Mouse (Mus musculus) A20 (cell line): ENCODE measurements around the gene Aqp11.

Experiments
- DNase-seq: peaks from one replicate; pipeline ENCODE4 v3.0.0-alpha.2; 2011; ENCODE audit warnings: low read depth, low spot score

Gene Aqp11

DNA sequence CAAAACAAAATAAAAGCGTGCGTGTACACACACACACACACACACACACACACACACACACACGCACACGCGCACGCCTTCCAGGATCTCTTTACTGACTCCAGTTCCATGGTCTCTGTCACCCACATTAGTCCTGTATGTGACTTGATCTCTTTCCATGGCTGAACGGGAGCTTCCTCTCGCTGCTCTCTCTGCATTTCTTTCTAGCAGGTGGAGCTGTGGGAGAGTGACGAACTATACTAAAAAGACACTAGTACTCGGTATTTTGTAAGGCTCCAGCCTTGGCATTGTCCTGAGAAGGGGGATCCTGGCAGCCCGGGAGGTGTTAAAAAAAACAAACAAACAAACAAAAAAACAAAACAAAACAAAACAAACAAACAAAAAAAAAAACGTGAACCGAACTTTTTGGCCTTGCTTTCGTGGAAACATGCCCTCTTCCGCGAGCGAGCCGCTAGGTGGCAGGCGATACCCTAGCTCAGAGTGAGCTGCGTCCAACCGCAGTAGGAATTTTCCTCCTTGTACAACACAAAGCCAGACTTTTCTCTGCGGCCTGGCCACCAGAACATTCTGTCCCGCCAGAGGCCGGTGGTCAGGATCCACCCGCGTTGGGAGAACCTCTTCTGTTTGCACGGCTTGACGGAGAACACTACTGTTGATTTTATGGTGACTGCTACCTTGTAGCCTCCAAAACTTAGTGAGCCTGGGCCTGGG lies 9.9 kb upstream of the Aqp11 start:
- DNase-seq: peak; percentile 78

DNA sequence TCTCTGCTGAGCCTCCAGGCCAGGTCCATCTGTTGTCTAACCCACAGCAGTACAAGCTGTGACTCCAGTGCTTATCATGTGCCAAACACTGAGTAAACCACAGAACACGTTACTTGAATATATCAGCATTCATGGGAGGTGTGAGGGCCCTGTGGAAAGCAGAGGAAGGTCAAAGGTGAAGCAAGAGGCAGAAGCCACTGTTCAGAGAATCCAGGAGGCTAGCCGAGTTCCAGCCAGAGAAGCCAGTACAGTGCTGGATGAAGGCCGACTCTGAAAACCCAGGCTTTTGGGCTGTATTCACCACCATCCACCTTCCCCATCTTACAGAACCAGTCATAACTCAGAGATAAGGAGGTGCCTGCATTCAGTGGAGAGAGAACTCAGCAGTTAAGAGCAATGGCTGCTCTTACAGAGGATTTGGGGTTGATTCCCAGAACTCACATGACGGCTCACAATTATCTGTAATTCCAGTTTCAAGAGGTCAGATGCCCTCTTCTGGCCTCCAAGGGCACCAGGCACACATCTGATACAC lies 9.2 kb upstream of the Aqp11 start:
- no peak for DNase-seq

DNA sequence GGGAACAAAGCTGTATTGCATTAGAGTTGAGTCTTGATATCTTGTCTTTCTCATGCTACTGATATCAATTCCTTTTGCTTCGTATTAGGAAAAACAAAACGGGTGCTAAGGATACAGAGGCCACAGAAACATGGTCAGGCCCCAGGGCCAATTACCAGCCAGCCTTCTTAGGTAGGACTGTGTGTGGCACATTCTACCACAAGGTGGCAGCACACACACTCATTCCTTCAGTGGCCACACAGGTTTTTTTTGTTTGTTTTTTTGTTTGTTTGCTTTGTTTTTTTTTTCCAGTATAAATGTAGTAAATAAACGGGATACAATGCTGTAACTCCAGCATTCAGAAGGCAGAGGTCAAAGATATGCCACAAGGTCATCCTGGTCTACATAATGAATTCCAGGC lies 7.2 kb upstream of the Aqp11 start:
- peak; percentile 66 for DNase-seq

DNA sequence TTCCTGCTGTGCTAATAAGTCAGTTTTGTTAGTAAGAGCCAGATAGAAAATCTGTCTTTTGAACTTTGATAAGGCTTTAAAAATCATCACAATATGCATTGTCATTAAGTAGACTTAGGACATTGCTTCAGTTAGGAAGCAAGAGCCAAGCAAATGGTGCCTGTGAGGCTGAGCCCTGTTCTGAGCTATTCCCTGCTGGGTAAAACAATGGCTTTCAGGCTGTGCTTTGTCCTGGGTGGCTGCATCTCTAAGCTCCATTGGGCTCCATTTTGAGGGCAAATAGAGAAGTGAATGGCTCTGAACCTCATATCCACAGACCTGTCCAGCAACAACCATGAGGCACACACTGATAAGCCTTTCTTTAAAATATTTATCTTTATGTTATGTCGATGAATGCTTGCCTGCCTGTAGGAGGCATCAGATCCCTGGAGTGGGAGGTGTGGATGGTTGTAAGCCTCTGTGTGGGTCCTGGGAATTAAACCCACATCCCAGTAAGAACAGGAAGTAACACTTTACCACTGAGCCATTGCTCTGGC lies 3.7 kb upstream of the Aqp11 start:
- no peak for DNase-seq

DNA sequence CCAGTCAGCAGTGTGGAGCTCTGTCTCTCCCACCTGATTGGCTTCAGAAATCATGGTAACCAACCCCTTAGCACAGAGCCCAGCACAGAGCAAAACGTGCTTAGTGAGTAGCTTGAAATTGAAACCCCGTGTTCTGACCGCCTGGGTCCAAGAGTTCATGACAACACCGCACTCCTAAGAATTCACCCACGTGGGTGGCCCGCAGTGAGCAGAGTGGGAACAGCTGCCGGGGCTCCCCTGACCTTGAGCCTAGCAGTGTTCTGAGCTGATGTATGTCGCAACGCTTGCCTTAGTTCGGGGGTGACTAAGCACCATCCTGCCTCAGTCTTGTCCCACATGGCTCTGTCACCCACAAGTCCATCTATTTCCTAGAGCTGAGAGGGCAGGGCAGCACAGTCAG lies 2.9 kb upstream of the Aqp11 start:
- no peak for DNase-seq

DNA sequence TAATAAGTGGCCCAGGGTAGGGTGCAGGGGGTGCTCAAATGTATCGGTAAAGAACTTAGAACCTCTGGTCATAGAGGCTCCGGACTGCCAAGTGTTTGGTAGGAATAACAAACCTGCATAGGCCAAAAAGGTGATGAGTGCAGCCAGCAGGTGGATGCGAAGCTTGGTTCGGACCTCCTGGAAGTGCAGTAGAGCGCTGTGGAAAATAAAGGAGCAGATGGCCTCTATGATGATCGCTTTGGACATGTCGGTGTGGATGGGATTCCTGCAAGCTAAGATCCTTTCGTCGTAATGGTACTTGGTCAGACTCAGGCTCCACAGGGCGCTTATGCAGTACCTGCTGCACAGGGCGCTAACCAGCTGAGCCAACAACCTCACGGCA lies 842 bp downstream of the Aqp11 start:
- no peak for DNase-seq

DNA sequence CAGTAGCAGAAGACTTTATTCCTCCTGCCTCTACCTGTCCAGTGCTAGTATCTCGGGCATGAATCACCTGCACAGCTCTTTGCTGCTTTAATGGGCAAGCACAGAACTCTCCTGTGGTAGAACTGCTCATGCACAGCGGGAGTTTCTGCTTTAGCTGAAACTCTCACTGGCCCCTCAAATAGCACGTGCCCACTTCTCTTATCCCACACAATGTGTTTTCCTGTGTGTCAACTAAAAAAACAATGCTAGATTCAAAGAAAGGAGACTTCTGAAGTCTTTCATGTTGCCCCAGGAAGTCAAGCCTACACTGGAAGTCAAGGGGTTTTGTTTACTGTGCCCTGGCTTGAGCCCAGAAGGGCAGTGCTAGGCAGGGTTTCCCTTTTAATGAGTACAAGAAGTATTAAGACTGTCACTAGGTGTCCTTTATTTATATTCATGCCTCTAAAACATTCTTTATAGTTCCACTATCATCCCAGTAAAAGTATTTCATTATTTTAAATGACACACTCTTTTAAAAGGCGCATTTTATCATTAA lies 2.1 kb downstream of the Aqp11 start:
- peak; percentile 40 for DNase-seq

DNA sequence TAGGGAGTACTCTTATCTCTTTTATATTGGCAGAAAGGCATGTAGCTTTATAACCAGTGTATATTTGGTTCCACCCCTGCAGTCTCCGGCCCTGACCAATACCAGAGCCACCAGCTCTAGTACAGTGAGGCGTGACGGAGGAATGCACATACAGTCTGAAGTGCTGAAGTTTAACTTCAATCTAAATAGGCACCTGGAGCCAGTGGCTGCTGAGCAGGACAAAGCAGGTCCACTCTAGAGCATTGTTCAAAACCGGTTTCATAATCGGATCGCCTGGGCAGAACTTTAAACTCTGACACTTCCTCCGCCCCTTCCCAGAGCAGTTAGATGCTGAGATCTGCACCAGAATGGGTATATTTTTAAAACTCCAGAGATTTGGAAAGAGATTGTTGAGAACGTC lies 3.1 kb downstream of the Aqp11 start:
- DNase-seq: no peak

DNA sequence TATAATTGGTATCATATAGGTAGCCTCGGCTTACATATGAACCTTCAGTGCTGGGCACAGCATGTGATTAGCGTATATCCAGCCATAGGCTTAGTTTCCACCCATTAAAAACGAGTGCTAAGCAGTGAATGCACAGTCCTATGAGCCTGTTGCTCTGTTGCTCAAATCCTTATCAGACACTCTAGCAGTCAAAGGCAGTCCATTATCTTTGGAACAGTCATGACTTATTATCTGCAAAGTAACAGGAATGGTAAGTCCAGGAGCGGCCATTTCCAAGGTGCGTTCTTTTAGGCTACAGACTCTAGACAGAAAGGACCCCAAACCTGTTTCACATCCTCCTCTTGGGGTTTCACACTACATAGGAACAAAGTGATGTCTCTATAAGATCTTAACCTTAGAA lies 4.5 kb downstream of the Aqp11 start:
- no peak for DNase-seq

DNA sequence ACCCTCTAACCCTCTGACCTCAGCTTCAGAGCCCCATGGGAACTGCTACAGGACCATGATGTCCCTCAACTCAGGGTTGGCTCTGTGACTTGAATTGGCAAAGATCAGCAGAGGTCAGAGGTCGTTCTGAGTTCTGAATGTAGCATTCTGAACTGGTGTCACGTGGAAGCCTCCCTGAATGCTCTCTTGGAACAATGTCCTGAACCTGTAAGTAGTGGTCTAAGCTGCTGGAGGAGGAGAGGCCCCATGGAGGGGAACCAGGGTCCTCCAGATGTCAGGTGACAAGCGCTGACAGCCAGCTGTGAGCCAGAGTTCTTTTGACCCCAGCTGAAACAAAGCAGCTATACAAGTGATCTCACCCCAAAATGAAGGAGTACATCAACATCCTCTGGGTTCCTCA lies 7.7 kb downstream of the Aqp11 start:
- DNase-seq: no peak

DNA sequence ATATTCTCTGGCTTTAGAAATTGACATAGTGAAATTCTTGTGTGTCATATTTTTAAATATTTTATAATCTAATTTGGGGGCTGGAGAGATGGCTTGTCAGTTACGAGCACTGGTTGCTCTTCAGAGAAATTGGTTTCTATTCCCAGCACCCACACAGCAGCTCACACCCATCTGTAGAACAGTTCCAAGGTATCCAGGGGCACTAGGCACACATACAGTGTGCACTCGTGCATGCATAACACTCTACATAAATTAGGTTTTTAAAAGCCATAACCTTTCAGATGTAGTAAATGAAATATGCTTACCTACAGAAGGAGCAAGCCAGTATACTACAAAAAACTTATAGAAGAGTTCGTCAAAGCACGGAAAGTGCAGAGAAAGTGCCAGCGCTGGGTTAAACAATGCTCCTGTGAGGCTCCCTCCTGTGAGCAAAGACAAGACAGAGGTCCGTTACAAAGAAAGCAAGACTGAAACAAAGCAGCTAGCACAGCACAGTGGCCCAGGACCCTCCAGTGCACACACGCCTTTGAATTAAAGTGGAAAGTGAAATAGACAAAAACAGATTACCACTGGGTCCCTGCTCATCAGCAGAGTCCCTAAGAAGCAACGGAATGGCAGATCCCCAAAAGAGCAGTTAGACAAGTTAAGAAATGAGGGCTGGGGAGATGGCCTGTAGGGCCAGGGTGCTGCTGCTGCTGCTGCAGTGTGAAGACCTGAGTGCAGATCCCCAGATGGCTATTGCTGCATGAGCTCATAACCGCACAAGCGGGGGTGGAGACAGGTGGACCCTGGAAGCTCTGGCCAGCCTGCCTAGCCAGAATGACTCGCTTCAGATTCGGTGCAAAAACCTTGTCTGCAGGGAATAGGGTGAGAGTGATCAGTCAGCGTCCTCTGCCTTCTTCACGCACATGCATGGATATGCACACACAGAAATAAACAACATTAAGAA lies 9.1 kb downstream of the Aqp11 start:
- no peak for DNase-seq

DNA sequence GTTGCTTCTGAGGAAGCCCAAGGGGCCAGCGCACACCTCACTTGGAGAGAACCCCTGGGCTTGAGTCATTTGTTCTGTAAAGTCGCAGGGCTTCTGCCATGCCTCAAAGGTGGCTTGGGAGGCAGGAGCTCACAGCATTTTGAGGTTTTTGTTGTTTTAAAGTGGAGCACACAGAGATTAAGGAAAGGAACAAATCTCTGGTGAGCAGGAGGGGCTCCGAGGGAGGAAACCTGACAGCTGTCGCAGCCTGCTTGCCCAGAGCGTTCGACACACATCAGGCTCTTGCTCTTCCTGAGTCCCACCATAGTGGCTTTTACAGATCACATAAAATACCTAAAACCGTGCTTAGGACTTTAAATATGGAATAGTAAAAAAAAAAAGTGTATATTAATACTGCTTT lies 11.3 kb downstream of the Aqp11 start:
- no peak for DNase-seq

DNA sequence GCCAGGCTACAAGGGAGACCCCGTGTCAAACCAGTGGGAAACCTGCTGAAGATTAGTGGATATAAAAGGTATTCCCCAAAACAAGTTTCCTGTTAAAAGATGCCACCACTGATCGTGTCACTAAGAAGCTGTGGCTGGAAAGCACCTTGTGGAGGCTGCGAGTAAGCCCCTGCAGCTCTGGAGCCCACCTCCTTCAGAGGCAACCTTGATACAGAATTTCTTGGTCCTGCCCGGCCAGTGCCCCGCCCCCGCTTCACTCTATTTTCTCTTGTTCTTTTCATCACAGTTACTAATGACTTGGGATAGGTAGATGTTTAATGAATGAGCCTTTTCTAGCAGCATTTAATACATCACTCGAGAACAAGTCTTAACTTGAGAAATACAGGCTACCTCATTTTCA lies 12.0 kb downstream of the Aqp11 start:
- no peak for DNase-seq

DNA sequence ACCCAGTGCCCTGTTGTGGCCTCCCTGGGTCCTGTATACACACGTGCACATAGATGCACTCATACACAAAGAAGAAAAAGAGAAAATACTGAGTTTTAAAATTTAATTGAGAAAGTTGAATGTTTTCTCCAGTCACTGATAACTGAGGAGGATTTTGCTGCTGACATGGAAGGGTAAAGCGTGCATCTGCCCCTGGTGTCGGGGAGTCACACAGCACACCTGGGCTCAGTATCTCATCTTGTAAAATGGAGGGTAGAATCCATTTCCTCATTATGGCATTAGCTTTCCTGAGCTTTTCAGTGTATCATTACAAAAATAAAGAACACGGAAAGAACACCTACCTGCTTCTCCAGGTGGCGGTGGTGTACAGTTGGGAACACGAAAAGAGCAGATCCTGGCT lies 12.7 kb downstream of the Aqp11 start:
- DNase-seq: no peak

DNA sequence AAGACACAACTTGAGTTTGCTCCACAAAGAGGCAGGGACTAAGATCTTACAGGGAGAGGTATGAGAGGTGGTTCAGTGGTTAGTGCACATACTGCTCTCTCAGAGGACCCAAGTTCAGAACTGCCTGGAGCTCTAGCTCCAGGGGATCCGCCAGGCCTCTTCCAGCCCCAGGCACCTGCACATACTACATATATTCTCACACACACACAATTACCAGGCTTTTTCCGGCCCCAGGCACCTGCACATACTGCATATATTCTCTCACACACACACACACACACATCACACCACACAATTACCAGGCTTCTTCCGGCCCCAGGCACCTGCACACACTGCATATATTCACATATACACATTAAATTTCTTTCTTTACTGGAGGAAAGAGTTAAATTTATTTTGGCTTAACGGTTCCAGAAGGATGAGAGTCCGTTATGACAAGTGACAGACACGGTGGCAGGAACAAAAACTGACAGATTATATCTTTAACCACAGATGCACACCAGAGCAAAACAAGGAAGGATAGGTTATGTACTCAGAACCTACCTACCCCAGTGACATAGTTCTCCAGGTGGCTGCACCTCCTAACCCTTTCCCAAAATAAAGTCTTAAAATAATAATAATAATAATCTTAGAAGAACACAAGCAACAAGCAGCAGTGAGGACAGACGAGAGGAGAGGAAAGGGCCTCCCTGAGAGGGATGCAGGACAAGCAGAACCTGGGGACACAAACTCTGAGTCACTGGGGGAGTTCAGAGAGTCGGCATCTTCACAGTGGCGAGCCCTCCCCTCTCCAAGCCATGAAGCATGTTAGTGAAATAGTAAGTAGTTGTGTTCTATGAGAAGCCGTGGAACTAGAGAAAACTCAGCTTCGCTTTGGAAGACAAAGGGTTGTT lies 14.2 kb downstream of the Aqp11 start:
- DNase-seq: no peak

DNA sequence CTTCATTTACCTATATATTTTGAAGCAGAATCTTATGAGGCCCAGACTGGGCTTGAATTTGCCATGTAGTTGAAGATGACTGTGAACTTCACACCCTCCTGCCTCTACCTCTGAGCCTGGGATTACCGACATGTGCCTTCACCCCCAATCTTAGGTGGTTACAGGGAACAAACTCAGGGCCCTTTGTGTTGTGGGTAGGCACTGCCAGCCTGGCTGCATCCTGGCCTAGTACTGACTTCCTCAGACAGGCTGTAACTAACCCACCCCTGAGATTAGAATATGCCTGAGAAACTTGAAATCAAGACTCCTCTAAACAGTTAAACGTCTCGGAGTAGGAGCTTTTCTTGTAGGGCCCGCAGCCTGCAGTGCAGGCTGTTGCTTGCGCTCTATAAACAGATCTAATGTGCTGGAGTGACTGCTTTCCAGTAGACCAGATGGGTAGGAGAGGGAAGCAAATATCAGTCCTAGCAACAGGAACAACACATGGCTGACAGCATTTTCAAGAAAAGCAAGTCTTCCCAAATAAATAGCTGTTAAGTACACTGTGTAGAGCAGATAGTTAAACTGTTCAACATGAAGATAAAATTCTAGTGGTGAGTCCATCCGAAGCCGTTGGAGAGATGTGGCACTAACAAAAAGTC lies 15.7 kb downstream of the Aqp11 start:
- no peak for DNase-seq

DNA sequence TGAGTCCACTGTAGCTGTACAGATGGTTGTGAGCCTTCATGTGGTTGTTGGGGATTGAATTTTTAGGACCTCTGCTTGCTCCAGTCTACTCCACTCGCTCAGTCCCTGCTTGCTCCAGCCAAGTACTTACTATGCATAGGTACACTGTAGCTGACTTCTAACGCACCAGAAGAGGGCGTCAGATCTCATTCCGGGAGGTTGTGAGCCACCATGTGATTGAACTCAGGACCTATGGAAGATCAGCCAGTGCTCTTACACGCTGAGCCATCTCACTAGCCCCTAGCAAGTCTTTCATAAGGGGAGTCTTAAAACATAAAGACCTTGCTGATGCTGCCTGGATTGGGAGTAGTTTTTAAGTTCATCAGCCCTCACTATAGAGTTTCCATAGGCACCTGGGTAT lies 18.0 kb downstream of the Aqp11 start:
- DNase-seq: no peak

DNA sequence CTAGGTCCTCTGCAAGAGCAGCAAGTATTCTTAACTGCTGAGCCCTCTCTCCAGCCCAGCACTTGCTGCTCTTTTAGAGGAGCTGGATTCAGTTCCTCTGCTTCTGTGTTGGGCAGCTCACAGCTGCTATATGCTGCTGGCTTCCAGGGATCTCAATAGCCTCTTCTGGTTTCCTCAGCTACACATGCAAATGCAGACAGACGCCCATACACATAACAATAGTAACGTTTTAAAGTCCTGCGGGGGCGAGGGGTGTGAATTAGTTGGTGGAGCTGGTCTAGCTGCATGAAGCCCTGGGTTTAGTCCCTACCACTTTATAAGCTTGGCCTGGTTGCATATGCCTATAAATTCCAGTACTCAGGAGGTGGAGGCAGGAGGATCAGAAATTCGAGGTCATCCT lies 19.0 kb downstream of the Aqp11 start:
- DNase-seq: no peak

DNA sequence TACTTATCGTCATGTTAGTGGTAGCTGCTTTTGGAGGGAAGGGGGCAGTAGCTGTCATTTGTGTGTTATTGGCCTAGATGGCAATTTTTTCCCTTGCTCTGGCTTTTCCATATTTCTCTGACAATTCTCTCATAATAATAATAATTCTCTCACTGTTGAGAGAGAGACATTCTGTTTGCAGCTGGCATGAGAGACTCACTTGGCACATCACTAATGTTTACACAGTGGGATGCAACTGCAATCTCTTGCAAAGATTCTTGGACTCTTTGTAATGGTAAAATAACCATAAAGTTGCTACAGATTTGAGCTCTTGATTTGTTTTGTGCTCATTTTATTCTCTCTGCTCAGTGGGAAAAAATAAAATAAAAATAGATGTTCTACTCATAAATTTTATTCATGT lies 20.8 kb downstream of the Aqp11 start:
- DNase-seq: no peak

DNA sequence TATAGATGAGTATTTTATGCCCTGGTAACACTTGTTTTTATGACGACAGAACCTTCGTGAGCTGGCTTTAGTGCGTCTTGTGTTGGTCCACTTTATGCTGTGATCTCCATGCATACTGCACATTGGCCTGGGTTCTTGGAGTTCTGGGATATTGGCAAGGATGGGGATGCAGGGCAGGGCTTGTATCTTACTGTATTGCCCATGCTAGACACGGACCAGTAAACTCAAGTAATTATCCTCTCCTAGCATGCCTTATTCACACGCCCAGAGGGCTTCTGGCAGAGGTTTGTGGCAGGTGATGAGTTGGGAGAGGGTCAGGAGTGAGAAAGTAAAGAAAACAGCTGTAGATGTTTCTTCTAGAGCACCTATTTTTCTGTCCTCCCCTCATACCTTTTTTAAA lies 23.4 kb downstream of the Aqp11 start:
- no peak for DNase-seq

DNA sequence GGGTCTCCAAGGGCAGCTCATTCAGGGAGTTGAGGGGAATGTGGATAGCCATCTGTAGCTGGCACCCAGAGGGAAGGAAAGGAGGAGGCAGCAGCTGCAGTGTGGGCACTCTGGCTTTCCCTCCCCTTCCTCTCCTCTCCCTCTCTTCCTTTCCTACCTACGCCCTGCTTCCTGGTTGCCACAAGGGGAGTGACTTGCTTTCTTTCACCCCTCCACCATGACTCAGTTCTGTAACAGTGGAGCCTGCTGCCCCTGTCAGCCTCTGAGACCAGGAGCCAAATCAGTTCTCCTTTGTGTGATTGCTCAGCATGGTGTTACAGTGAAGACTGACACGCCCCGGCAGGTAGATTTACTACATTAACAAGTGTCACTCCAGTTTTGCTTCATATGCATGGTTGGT lies 28.9 kb downstream of the Aqp11 start:
- DNase-seq: no peak
